Mouse (Mus musculus): Measurements from ENCODE around the gene Gdpd3.

- TF ChIP-seq EP300 (IDR thresholded peaks at IDR 0.05; ENCODE audit: low read depth) (no peak), CTCF (IDR thresholded peaks at IDR 0.05; ENCODE audit: low read depth) (no peak)
Measured at GRCm38 (mm10) chr7:126800269-126801056, 34.3 kb downstream of the Gdpd3 start.

Measured in liver, postnatal 0 days (tissue).